Mouse (Mus musculus) spleen, adult 2 months (tissue): Measurements from ENCODE around the gene Mlh3.
"Not testable (repeated sequence)": the region's sequence is repeated elsewhere in the genome, so short reads cannot be mapped to it uniquely, and the experiment has no call there.

ENCODE experiments used
- CTCF ChIP-seq: fragments of 200-500 bp; IDR thresholded peaks from 2 replicates; pipeline ENCODE4 v1.5.1; 2011; ENCODE audit warnings: mild to moderate bottlenecking, inconsistent platforms; ENCODE audit not compliant: insufficient read depth, insufficient read length, insufficient replicate concordance; ENCODE audit errors: extremely low read depth
- POLR2A ChIP-seq: fragments of 200-500 bp; IDR thresholded peaks from 2 replicates; pipeline ENCODE4 v1.6.1; 2011; ENCODE audit warnings: low read depth, low read length, inconsistent platforms

- not testable (repeated sequence) for TF ChIP-seq CTCF, POLR2A
These were observed 11.4 kb upstream of the Mlh3 start for GRCm38 (mm10) chr12:85281756-85282155.
